Mouse (Mus musculus) ES-CJ7 (cell line): Measurements from ENCODE around the gene Rdh13.
A peak's percentile ranks its signal among the peaks of the same experiment; 100 is the strongest.

Experiments used
- DNase-seq: peaks from one replicate; pipeline ENCODE4 v3.0.0; 2011; ENCODE audit warnings: low read depth, low spot score

Rdh13 gene

DNA sequence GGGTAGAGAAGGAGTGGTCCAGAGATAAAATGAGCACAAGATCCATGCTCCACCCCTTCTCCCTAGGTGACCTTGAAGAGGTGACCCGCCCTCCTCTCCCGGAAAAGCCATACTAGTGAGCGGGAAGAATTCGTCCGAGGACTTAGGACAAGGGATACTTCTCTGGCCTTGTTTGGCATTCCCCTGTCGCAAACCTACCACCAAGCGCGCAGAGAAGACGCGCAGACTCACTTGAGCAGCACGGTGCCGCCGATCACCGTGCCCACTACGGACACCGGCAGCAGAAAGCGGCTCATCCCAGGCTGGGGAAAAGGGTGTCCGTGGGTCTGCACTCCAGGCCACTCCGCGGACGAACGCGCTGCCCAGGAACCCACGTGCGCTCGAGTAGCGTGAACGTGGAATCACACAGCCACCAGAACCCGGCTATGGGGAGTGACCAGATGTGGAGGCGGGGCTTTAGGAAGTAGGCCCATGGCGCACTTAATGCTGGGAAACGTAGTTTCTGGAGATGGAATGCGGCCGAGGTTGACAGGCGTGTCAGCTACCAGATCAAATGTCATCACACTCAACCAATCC, at the start of gene Rdh13:
Gene Rdh13, minus strand, starts transcription at position 434 of the 576 bp plus-strand sequence.
- DNase-seq, result peak; percentile 94

DNA sequence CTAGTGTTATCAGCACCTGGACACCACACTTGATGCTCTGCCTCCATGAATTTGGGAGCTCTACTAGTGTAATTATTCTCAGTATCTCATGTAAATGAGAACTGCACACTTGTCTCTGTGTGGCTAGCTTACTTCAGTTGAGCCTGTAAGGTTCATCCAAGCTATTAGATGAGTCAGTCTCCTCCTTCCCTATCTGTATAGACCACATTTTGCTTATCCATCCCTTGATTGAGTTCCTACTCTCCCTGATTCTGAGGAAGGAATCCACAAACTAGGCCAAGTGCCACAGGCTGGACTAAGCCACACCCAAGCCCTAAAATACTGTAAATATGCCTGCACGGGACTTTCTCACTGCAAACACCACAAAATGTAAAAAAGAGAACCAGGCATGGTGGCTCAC, 48.5 kb upstream of the Rdh13 start:
- no peak for DNase-seq

DNA sequence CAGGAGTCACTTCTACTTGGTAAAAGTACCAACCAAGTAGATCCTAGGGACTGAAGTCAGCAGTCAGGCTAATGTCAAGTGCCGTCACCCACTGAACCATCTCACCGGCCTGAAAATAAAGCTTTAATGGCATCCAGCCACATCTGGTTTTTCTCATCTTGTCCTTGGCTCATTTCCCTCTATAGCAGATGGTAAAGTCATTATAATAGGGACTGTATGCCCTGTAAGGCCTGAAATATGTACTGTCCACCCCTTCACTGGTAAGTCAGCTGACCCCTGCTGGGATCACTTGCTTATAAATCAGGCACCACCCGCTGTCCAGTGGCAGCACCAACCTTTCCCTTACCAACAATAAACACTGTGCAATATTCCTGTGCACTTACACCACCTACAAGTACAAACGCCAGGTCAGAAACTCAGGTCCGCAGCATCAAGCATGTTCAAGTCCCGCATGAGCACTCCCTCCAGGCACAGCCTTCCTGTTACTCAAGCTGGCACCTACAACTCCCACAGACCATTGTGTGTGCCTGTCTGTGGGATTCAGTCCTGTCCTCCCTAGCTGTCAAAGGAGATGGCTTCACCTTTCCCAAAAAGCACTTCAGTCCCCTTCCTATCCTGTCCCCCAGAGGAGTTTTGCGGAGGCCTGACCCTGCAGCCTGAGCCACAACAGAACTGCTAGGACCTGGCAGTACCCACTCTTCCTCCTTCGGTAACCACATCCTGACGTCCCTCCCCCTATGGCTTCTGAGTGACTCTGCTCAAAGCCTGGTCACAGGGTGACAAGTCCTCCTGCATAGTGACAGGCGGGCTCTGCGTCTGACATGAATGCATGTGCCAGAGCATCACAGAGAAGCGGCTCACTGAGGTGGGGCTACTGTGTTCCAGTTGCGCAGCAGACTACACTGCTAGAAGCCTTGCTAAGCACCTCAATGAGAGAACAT, 47.1 kb upstream of the Rdh13 start:
- no peak for DNase-seq

DNA sequence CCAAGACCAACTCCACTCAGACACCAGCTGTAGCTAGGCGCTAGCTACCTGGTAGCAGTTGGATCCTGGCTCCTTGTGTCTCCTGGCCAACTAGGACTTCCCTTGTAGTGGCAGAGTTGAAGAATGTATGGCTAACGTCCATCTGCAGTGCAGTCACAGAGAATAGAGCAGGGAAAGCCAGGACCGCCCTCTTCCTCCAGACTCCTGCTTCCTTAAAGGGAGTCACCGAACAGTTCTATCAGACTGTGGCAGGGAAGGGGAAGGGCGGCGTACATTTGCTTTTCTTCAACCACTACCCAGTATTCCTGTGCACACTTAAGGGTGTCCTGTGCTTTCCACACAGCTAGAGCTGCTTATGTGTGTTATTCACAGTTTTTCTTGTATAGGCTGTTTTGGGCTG, 45.9 kb upstream of the Rdh13 start:
- no peak for DNase-seq

DNA sequence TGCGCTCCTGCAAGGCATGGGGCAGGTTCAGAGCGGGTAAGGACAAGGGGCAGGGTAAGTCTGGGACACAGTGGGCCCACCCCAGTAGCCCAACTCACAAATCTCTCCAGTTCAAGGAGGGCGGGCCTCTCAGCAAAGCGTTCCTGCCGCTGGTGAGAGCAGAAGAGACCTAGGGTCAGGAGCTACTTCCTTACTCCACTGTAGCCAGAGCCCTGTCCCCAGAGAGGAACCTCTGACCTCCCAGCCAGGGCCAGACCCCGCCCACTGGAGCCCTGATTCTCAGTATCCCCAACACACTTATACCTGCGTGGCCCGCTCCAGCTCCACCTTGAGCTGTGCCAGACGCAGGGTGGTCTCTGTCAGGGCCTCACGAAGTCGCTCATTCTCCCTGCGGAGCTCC, 36.8 kb upstream of the Rdh13 start:
- DNase-seq, result no peak

DNA sequence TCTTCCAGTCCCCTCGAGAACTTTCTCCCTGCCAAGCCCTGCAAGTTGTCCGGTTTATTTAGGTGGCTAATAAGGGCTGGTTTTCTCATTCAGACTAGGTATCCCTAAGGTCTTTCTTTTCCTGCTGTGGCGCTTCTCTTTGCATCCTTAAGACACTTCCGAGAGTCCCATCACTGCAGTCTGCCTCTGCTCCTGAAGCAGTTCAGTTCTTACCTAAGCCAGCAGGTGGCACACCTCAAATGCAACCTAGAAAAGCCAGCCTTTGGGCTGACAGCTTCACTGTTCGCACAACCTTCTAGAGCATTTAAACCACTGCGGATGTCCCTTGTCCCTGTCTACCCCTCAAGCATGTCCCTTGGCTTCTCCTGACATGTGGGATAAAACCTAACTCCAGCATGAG, 34.2 kb upstream of the Rdh13 start:
- peak; percentile 75 for DNase-seq

DNA sequence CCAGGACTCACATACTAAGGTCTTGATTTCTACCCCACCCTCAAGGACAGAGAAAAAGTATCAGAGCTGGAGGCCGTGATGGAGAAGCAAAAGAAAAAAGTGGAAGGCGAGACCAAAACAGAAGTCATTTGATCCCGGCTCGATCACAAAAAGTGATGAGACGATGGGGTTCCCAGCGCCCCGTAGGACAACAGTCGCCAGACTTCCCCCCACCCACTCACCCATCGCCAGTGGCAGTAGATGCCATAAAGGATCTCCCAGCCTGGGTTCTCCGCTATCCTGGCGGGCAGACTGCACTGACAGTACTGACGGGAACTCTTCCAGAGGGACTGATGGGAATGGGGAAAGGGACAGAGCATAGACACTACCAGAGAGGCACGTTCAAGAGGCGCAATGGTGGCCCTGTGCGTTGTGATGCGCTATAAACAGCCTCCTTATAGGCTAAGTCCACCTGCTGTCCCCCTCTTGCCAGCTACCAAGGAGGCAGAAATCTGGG, 33.4 kb upstream of the Rdh13 start:
- DNase-seq, result no peak

DNA sequence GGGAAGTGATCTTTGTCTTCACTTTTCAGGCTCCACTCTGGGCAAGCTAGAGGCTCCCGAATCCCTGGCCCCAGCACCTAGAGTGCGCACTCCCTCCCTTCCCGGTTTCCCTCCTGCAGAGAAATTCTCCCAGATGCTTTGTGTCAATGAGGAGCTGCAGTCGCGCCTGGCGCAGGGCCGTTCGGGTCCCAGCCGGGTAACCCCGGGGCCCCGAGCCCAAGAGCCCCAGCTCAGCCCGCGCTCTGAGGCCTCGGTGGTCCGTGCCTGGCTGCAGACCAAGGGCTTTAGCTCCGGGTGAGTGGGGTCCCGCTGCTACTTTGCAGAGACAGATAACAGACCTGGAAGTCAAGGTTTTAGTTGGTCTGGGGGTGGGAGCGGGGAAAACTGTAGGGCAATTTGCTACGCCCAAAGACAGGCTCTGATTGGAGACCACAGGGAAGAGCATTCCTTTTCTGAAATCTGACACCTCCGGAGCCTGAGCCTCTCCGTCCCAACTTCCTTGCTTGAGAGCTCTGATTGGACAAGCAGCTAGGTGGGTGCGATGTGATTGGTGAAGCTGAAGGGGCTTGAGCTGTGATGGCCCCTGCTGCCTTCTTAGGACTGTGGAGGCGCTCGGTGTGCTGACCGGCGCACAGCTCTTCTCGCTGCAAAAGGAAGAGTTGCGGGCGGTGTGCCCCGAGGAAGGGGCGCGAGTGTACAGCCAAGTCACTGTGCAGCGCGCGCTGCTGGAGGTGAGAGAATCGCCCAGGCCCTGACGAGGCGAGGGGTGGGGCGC, 32.8 kb upstream of the Rdh13 start:
- peak; percentile 98 for DNase-seq

DNA sequence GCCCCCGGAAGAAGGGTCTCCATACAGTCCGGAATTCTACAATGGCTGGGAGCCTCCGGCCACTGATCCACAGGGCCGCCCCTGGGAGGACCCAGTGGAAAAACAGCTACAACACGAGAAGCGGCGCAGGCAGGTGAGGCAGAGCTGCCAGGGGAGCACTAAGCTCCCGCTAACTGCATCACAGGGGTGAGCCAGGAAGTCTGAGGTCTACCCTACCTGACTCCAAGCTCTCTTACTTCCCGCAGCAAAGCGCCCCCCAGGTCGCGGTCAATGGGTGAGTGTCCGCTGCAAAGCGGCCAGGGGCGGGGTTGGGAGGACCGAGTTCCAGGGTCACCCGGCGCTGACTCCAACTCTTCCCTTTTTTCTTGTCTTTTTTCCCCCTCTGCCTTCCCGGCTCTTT, 28.5 kb upstream of the Rdh13 start:
- DNase-seq, result no peak

DNA sequence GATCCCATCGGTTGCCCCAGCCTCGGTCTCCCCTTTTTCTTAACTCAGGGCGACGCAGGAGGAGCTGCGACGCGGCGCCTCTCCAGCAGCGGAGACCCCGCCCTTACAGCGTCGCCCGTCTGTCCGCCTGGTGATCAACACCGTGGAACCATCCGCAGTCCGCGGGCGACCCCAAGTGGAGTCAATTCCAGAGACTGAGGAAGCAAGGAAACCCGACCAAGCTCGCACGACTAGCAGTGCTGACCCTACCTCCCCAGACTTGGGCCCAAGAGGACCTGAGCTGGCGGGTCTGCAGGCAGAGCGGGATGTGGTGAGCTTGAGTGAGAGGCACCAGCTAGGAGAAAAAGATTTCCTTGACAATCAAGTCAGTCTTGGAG, 25.7 kb upstream of the Rdh13 start:
- DNase-seq, result peak; percentile 87

DNA sequence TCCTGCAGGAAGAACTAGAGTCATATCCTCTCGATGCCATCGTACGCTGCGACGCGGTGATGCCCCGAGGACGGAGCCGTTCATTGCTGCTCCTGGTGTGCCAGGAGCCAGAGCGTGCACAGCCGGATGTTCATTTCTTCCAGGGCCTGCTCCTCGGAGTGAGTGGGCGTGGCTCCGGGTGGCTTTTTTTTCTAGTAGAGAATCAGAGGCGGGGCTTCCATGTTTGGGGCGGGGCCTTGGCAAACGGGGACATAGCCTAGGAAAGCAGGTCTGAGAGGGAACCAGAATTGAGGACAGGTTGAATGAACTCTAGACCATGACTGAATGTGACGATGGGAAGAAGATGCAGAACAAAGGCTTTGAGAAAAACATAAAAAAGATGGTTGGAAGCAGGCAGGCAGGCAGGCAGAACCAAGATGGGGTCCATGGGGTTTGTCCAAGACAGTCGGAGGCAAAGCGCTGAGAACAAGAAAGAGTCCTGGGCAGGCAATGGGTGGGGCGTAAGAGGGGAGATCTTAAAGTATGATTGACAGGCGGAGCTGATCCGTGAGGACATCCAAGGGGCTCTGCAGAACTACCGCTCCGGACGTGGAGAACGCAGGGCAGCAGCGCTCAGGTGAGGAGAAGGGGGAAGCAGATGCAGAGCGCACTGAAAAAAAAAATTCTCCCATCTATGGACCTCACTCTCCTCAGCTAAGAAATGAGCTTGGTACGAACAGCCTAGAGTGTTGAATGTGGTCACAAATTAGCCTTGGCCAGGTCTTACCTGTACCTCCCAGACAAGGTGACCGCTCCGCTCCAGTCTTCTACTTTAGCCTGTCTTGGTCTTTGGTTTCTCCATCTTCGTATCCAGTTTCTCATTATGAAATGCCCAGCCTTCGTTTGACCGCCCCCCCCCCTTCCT, 25.1 kb upstream of the Rdh13 start:
- peak; percentile 77 for DNase-seq

DNA sequence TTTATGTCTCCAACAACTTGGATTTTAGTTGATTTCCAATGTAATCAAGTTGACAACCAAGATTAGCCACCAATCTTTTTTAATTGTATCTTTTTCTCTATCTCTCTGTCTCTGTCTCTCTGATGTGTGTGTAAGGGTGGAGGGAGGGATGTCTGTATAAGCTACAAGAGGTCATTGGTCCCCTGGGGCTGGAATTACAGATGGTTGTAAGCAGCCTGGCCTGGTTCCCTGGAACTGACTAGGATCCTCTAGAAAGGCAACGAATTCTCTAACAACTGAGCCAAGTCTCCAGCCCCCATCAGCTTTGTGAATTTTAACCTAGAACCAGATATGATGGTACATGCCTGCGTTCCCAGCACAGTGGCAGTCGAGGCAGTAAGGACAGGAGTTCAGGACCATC, 22.4 kb upstream of the Rdh13 start:
- DNase-seq, result no peak

DNA sequence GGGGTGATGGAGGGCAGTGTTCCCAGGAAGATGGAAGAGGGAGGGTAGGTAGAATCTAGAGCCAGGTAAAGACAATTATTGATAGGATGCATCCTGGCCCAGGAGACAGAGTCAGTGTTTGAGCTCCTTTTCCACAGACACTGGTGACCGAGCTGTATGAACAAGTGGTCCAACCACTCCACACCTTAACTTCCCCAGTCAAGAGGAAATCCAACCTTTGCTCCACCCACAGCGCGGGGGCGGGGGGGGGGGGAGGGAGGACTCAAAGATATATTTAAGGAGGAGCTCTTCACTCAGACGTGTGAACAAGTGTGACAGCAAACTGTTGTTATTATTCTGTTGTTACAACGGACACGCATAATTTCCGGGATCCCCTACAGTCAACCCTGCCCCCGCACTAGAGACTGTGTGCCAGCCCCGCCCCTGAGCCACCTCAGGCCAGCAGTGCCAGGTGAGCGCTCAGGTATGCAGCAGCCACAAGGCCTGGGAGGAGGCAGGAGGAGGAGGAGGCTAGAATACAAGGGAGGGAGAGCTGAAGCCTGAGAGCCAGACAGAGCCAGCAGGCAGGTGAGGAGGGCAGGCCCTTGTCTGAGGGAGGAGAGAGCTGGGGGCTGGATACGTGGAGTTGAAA, 18.9 kb upstream of the Rdh13 start:
- DNase-seq, result no peak

DNA sequence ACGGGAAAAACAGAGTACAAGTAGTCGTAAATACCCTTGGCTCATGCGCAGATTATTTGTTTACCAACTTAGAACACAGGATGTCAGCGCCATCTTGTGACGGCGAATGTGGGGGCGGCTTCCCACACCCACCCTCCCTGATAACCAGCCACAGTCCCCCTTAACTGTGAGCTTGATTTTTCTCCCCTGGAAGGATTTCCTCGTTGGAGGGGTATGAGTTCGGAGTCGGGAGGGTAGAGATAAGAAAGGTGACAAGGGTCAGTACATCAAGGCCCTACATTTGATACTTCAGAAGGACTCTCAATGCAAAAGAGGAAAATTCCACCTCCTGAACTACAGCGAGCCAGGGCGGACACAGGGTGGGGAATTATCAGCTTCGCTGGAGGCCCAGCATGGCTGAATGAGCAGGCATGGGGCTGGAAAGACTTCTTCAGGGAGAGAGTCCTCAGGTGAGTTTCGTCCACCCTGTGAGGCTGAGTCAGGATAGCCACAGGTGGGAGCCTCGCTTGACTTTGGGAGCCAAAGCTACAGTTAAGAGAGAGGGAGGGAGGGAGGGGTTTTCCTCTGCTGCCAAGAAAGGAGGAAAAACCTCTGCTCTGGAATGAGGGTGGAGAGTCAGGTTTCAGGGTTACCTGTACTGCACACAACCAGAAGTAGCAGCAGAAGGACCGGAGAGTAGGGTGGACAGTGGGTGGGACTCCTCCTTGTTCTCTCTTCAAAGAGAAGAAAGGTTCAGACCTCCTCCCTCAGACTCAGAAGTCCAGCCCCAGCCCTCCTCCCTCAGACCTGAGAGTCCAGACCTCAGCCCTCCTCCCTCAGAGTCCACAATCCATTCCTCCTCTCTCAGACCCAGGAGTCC, 15.4 kb upstream of the Rdh13 start, which contains the start of gene Eps8l1:
Gene Eps8l1, plus strand, starts transcription at position 99 of the 859 bp plus-strand sequence.
- DNase-seq, result no peak

DNA sequence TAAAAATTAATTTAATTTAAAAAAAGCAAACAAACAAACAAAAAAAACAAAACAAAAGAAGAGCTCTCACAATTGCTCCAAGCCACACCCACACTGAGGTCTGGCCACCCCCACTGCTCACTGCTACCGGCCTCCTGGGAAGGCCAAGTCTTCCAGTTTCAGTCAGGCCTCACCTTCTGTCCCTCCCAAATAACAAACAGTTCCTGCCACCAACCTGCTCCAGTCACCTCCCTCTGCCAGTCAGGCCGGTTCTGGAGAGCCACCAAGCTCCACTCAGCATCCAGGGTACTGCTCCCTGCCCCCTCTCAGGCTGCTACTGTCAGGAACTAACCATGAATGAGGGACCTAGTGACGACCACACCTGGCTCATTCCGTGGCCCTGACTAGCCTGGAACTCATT, 7.2 kb upstream of the Rdh13 start:
- DNase-seq, result peak; percentile 24

DNA sequence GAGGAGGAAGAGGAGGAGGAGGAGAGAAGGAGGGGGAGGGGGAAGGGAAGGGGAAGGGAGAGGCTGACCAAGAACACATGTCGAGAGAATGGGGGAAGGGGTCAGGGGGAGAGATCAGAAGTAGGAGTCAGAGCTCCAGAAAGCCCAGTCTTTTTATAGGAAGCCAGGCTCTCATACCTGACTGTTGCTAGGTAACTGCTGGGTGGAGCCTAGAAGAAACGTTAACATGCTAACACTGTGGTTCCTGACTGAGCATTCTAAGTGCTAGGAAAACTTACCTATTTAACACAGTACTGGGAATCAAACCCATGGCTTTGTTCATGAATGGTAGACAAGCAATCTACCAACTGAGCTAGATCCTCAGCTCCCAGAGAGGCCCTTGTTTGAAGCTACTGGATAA, 3.8 kb upstream of the Rdh13 start:
- DNase-seq, result no peak

DNA sequence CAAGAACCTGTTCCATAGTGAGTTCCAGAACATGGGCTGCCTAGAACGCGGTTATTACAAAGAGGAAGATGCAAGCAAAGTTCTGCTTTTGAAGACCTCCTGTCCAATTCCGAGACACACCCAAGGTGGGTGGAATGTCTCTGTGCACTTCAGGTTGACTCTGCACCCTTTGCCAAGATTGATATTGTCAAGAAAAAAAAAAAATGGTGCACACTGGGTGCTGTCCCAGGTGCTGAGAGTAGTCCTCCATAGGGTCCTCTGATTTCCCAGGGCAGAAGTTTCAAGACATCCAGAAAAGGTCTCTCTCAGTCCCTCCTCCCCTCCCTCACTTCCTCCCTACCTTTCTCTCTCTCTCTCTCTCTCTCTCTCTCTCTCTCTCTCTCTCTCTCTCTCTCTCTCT, 3.0 kb upstream of the Rdh13 start:
- DNase-seq, result no peak

DNA sequence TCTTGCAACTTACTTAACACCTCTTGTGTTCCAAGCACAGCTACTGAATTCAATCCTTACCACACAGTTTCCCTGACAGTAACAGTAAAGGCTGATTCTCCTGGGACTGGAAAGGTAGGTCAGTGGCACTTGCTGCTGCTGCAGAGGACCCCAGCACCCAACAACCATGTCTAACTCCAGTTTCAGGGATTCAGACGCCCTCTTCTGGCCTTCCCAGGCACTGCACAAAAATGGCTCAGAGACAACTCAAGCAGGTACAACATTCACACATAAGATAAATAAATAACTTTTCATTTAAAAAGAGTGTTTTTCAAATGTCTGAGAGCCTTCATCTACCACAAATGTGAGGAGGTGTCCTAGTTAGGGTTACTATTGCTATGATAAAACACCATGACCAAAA, 1.7 kb upstream of the Rdh13 start:
- peak; percentile 53 for DNase-seq

DNA sequence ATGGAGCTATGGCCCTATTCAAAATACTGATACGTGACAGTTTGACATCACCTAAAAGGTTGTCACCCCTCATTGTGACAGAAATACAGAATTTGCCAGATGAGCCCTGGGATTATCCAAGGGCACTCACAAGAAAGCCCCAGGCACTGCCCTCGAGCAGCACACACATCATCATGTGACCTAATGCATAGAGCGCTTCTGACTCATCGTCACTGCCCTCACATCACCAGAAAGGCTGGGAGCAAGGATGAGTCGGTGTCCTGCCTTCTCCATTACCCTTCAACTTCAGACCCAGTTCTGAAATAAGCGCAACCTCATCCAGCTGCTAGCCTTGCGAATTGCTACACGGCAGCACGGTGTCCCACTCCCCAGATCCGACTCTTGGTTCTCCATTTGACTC, 4.9 kb downstream of the Rdh13 start:
- DNase-seq, result no peak

DNA sequence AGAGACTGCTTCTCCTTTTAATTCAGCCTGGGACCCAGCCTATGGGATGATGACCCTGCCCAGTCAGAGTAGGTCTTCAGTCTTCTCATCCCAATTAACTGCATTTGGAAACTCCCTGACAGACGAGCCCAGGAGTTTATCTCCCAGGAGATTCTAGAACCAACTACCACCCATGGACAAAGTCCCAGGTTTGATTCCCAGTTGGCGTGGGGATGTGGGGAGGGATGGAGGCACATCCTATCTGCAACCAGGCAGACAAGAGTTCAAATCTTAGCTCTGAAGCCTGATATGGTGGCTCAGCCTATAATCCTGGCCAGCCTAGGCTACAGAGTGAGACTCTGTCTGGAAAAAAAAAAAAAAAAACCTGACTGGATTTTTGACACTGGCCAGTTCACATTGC, 7.7 kb downstream of the Rdh13 start:
- no peak for DNase-seq
